Mouse (Mus musculus): ENCODE results near the gene Mrps36.

DNA sequence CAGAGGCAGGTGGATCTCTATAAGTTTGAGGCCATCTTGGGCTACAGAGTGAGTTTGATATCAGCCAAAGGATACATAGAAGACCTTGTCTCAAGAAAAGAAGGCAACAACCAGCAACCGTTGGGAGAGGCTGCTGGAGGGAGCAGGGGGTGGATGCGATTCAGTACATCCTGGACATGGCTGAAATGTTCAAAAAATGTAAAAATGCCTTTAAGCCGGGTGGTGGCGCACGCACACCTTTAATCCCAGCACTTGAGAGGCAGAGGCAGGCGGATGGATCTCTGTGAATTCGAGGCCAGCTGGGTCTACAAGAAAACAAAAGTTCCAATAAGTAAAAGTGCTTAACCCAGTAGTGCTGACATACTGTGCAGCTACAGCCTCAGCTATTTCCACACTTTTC lies 56.9 kb downstream of the Mrps36 start:
- TF ChIP-seq MAX (IDR thresholded peaks at IDR 0.05; ENCODE audit: low read depth) (no peak), POLR2A (IDR thresholded peaks at IDR 0.05; ENCODE audit: insufficient read length, low read depth) (no peak)

Data from myocyte (in vitro differentiated cells).